Mouse (Mus musculus): Measurements from ENCODE around the gene 3110018I06Rik. TPM values are rescaled to one million over a fixed set of nuclear protein-coding genes. Genes with fewer than 3 reads are reported as not detected.
A peak's percentile ranks its signal among the peaks of the same experiment; 100 is the strongest.

Gene 3110018I06Rik
- polyA plus RNA-seq, 1 experiment from 2014 or later, result not detected

DNA sequence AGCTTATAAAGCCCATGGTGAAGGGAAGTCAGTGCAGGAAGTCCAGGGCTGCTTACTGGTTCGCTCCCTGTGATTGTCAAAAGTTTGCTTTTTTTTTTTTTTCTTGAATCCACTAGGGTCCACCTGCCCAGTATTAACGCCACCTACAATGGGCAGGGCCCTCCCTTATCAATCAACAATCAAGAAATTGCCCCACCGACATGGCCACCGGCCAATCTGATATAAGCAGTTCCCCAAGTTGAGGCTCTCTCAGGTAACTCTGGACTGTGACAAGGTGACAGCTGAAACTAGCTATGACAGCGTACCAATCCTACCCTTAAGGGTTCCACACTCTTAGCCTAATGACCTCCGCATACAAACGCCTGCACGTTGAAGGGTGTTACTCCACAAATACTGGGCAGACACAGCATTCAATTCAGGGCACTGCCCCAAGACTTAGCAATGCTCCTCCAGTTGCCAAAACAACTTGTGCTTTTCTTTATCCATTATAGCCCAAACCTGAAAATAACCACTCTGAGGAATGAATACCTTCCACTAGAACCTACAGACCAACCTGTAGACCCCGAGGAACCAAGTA lies 21.3 kb downstream of the 3110018I06Rik start:
- WGBS, result 94% methylated on average over 9 of the region's 9 CpGs
- no peak overlapping the region for H3K4me3 ChIP-seq (ENCODE audit: low read depth, low read length)
- H3K27me3 ChIP-seq (ENCODE audit: control insufficient read depth, insufficient read depth, low read length), result no peaks in the 10 kb centered on the region
- H3K9me3 ChIP-seq (ENCODE audit: control insufficient read depth, low read length), result no peaks in the 10 kb centered on the region
- H3K4me1 ChIP-seq (replicated peaks; ENCODE audit: control insufficient read depth, insufficient read depth, low read length), result no peaks in the 10 kb centered on the region
- ATAC-seq (ENCODE audit: low FRiP score) (no peak), DNase-seq (ENCODE audit: low spot score) (no peak)
- H3K4me2 ChIP-seq (replicated peaks; ENCODE audit: low read depth, low read length), result no peak overlapping the region
- no peak overlapping the region for H3K9ac ChIP-seq (ENCODE audit: low read depth, low read length)
- no peaks in the 10 kb centered on the region for H3K36me3 ChIP-seq (ENCODE audit: control insufficient read depth, insufficient read depth, low read length)
- no peak overlapping the region for H3K27ac ChIP-seq (ENCODE audit: low read depth, low read length)

DNA sequence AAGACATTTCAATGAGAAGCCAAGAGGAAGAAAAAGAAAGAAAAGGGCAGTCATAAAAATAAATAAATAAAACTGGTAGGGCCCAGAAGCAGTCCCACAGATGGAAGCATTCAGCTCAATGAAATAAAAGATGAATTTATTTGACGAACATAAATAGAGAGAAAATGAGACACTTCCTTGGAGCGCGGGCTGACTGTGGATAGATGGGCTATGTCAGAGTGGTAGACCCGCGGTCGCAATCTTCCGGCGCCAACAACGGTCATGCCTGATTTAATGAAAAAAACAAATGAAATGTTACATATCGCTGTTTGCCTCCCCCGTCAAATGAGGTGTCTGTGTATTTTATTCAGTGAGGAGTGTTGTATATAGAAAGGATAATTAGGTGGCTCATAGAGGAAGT lies 22.7 kb downstream of the 3110018I06Rik start:
- H3K27me3 ChIP-seq (ENCODE audit: control insufficient read depth, insufficient read depth, low read length), result no peaks in the 10 kb centered on the region
- no peak overlapping the region for H3K4me2 ChIP-seq (replicated peaks; ENCODE audit: low read depth, low read length)
- no peak overlapping the region for H3K4me3 ChIP-seq (ENCODE audit: low read depth, low read length)
- no peak overlapping the region for H3K27ac ChIP-seq (ENCODE audit: low read depth, low read length)
- H3K4me1 ChIP-seq (replicated peaks; ENCODE audit: control insufficient read depth, insufficient read depth, low read length), result no peaks in the 10 kb centered on the region
- DNase-seq (ENCODE audit: low spot score), result no peak
- no peaks in the 10 kb centered on the region for H3K36me3 ChIP-seq (ENCODE audit: control insufficient read depth, insufficient read depth, low read length)
- no peak overlapping the region for H3K9ac ChIP-seq (ENCODE audit: low read depth, low read length)
- H3K9me3 ChIP-seq (ENCODE audit: control insufficient read depth, low read length), result no peaks in the 10 kb centered on the region
- 93% methylated on average over 11 of the region's 11 CpGs for WGBS
- ATAC-seq (ENCODE audit: low FRiP score), result no peak

DNA sequence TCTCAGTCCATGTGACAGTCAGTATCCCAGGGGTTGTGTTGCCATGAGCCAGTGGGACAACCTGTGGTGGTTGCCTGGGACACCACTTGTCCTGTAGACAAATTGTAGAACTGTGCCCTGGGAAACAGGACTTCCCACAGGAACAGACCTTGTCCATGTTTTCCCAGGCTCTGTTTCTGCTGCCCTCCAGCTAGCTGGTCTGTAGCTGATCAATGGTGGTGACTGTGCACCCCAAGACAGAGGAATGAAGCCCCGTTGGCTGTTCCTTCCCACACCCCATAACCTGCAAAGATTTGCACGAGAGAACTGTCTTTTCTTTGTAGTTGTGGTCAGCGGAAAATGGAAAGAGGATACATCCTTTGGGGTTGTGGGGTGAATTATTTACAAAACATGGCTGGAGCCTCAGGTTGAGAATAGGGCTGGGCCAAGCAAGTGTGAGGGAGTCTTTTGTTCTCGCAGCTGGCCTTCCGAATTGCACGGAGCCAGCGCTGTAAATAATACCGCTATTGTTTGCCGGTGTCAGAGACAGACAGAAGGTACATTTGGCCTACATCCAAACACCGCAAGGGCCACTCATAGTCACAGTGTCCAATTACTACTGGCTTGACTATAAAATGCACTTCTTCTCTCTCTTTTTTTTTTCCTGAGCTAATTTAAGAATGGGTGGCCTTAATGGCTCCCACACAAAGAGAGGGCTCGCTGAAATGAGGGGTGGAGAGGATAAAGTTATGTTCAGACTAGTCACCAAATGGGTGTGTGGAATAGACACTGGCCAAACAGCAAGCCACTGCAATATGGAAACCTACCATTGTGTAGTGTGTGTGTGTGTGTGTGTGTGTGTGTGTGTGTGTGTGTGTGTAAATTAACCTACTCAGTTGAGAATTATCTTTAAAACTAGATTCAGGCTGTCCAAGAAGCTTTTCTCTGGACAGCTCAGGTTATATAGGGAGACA lies 28.1 kb downstream of the 3110018I06Rik start:
- H3K27ac ChIP-seq (ENCODE audit: low read depth, low read length), result peak overlapping the region; percentile 47
- no peak overlapping the region for H3K9ac ChIP-seq (ENCODE audit: low read depth, low read length)
- no peaks in the 10 kb centered on the region for H3K36me3 ChIP-seq (ENCODE audit: control insufficient read depth, insufficient read depth, low read length)
- 26% methylated on average over 11 of the region's 11 CpGs for WGBS
- peak; percentile 56 for DNase-seq (ENCODE audit: low spot score)
- no peaks in the 10 kb centered on the region for H3K9me3 ChIP-seq (ENCODE audit: control insufficient read depth, low read length)
- no peaks in the 10 kb centered on the region for H3K27me3 ChIP-seq (ENCODE audit: control insufficient read depth, insufficient read depth, low read length)
- H3K4me1 ChIP-seq (replicated peaks; ENCODE audit: control insufficient read depth, insufficient read depth, low read length), result no peaks in the 10 kb centered on the region
- peak; percentile 78 for ATAC-seq (ENCODE audit: low FRiP score)
- H3K4me3 ChIP-seq (ENCODE audit: low read depth, low read length), result no peak overlapping the region
- H3K4me2 ChIP-seq (replicated peaks; ENCODE audit: low read depth, low read length), result no peak overlapping the region

DNA sequence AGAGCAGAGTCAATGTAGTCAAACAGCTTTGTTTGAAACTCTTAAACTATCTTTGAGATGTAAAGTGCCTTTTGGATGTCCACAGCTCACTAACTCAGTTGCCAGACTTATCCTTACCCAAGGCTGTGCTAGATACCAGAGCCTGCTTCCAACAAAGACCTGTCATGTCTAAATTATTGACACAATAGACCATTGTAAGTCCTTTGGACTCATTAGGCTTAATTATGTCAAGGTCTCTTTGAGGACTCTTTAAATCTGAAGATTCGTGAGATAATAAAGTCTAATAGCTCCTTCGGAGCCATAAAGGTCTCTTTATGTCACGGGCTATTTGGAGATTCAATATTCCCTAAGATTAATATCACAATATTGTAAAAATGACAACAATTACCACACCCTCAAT lies 32.5 kb downstream of the 3110018I06Rik start:
- H3K4me3 ChIP-seq (ENCODE audit: low read depth, low read length), result no peak overlapping the region
- no peaks in the 10 kb centered on the region for H3K36me3 ChIP-seq (ENCODE audit: control insufficient read depth, insufficient read depth, low read length)
- no peaks in the 10 kb centered on the region for H3K27me3 ChIP-seq (ENCODE audit: control insufficient read depth, insufficient read depth, low read length)
- no peak overlapping the region for H3K4me2 ChIP-seq (replicated peaks; ENCODE audit: low read depth, low read length)
- no peaks in the 10 kb centered on the region for H3K9me3 ChIP-seq (ENCODE audit: control insufficient read depth, low read length)
- WGBS, result 84% methylated on average over 3 of the region's 3 CpGs
- no peaks in the 10 kb centered on the region for H3K4me1 ChIP-seq (replicated peaks; ENCODE audit: control insufficient read depth, insufficient read depth, low read length)
- DNase-seq (ENCODE audit: low spot score), result no peak
- H3K9ac ChIP-seq (ENCODE audit: low read depth, low read length), result no peak overlapping the region
- H3K27ac ChIP-seq (ENCODE audit: low read depth, low read length), result no peak overlapping the region
- no peak for ATAC-seq (ENCODE audit: low FRiP score)

DNA sequence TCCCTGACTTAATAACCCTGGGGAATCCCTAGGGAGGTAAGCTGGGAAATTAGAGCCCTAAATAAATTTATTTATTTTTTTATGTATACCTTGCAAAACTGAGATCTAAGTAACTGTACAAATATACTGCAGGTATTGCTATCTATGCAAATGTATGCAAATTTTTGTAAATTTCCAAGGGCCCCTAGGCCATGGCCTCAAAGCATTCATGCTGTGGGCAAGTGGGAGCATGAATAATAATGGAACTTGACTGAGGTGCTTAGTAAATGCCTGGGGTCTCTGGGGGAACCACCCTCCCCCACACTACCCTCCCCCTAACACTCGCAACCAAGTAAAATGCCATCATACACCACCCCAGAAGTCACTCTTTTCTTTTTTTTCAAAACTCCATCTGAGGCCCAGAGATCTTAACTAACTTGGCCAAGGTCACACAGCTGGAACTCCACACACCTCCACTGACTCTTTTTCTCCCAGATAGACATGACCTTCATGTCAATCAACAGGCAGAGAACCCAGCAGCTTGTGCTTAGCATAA lies 40.0 kb downstream of the 3110018I06Rik start:
- Histone ChIP-seq H3K9ac (ENCODE audit: low read depth, low read length) (no peak overlapping the region), H3K4me3 (ENCODE audit: low read depth, low read length) (no peak overlapping the region), H3K4me2 (replicated peaks; ENCODE audit: low read depth, low read length) (no peak overlapping the region), H3K36me3 (ENCODE audit: control insufficient read depth, insufficient read depth, low read length) (no peaks in the 10 kb centered on the region), H3K27me3 (ENCODE audit: control insufficient read depth, insufficient read depth, low read length) (no peaks in the 10 kb centered on the region), H3K27ac (ENCODE audit: low read depth, low read length) (no peak overlapping the region), H3K4me1 (replicated peaks; ENCODE audit: control insufficient read depth, insufficient read depth, low read length) (no peaks in the 10 kb centered on the region), H3K9me3 (ENCODE audit: control insufficient read depth, low read length) (no peaks in the 10 kb centered on the region)
- DNase-seq (ENCODE audit: low spot score) (no peak), ATAC-seq (ENCODE audit: low FRiP score) (no peak)
- WGBS, result 65% methylated on average over 1 of the region's 1 CpGs

DNA sequence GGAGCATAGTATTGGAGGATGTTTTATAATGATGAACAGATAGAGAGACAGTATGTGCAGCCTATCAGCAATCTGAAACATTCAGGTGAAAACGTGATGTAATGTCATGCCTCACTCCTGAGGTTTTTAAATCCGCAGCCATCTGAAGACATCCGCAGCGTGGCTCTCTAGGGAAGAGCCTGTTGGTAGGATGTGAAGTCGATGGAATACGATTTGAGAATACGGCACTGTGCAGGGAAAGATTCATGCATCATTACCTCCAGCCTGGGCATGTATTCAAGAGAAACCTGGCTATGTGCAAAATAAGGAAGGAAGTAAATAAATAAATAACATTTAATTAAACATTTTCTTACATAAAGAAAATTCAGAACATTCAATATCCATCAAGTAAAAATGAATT lies 44.4 kb downstream of the 3110018I06Rik start:
- H3K9me3 ChIP-seq (ENCODE audit: control insufficient read depth, low read length), result no peaks in the 10 kb centered on the region
- no peak overlapping the region for H3K27ac ChIP-seq (ENCODE audit: low read depth, low read length)
- 86% methylated on average over 7 of the region's 7 CpGs for WGBS
- no peaks in the 10 kb centered on the region for H3K36me3 ChIP-seq (ENCODE audit: control insufficient read depth, insufficient read depth, low read length)
- H3K4me3 ChIP-seq (ENCODE audit: low read depth, low read length), result no peak overlapping the region
- ATAC-seq (ENCODE audit: low FRiP score) (no peak), DNase-seq (ENCODE audit: low spot score) (no peak)
- H3K4me2 ChIP-seq (replicated peaks; ENCODE audit: low read depth, low read length), result no peak overlapping the region
- H3K27me3 ChIP-seq (ENCODE audit: control insufficient read depth, insufficient read depth, low read length), result no peaks in the 10 kb centered on the region
- no peaks in the 10 kb centered on the region for H3K4me1 ChIP-seq (replicated peaks; ENCODE audit: control insufficient read depth, insufficient read depth, low read length)
- no peak overlapping the region for H3K9ac ChIP-seq (ENCODE audit: low read depth, low read length)
